Mouse (Mus musculus) MEL (cell line): Measurements from ENCODE around the gene Hnrnpa1. TPM values are rescaled to one million over a fixed set of nuclear protein-coding genes. Genes with fewer than 3 reads are reported as not detected.

Source experiments
- DNase-seq: peaks from one replicate; pipeline ENCODE4 v3.0.0; 2011; ENCODE audit warnings: low read depth, low spot score
- H3K27ac ChIP-seq: 2 replicates; pipeline ENCODE4 v1.5.1; 2012; ENCODE audit warnings: low read depth, mild to moderate bottlenecking, control low read depth, low read length, moderate library complexity; ENCODE audit not compliant: control insufficient read depth
- H3K27me3 ChIP-seq, 2 experiments: fragments of 150-350 bp in 1 of 2; sonication (generic) in 1 of 2; 2 replicates each; pipeline ENCODE4 v1.6.1; 2012; ENCODE audit warnings: low read length in 2 of 2, mild to moderate bottlenecking in 2 of 2, improper control_type of control experiment in 1 of 2, moderate library complexity in 1 of 2; ENCODE audit not compliant: insufficient read depth in 2 of 2, control insufficient read depth in 1 of 2
- H3K36me3 ChIP-seq, 2 experiments: 2 replicates each; pipeline ENCODE4 v1.6.1; 2012 to 2014; ENCODE audit warnings: low read length in 2 of 2, improper control_type of control experiment in 1 of 2, inconsistent platforms in 1 of 2, mild to moderate bottlenecking in 1 of 2; ENCODE audit not compliant: insufficient read depth in 2 of 2, control insufficient read depth in 1 of 2
- H3K4me1 ChIP-seq, 2 experiments: fragments of 150-350 bp in 1 of 2; sonication (generic) in 1 of 2; 2 replicates each; pipeline ENCODE4 v1.6.1; 2012; ENCODE audit warnings: low read length in 2 of 2, improper control_type of control experiment in 1 of 2, mild to moderate bottlenecking in 1 of 2; ENCODE audit not compliant: insufficient read depth in 2 of 2, control insufficient read depth in 1 of 2
- H3K4me3 ChIP-seq, 2 experiments: fragments of 150-350 bp in 1 of 2; sonication (generic) in 1 of 2; 2 replicates each; pipeline ENCODE4 v1.5.1; 2012; ENCODE audit warnings: low read depth in 2 of 2, low read length in 2 of 2, mild to moderate bottlenecking in 2 of 2, moderate library complexity in 2 of 2, control low read depth in 1 of 2, improper control_type of control experiment in 1 of 2; ENCODE audit not compliant: control insufficient read depth in 1 of 2, insufficient read depth in 1 of 2
- H3K79me2 ChIP-seq: 2 replicates; pipeline ENCODE4 v1.6.1; 2012; ENCODE audit warnings: mild to moderate bottlenecking, low read length, moderate library complexity; ENCODE audit not compliant: control insufficient read depth, poor library complexity, insufficient read depth
- H3K9ac ChIP-seq: 2 replicates; pipeline ENCODE4 v1.6.1; 2012; ENCODE audit warnings: low read depth, mild to moderate bottlenecking, control low read depth, low read length, moderate library complexity; ENCODE audit not compliant: control insufficient read depth, poor library complexity, severe bottlenecking
- H3K9me3 ChIP-seq: fragments of 150-350 bp; sonication (generic); replicated peaks from 2 replicates; pipeline ENCODE4 v1.6.1; 2012; ENCODE audit warnings: mild to moderate bottlenecking, low read length, improper control_type of control experiment, moderate library complexity; ENCODE audit not compliant: insufficient read depth
- BHLHE40 ChIP-seq: IDR thresholded peaks from 2 replicates; pipeline ENCODE4 v1.6.1; 2012; ENCODE audit warnings: low read depth, mild to moderate bottlenecking, inconsistent platforms, low read length, improper control_type of control experiment, borderline replicate concordance
- CHD1 ChIP-seq: IDR thresholded peaks from 2 replicates; pipeline ENCODE4 v1.6.1; 2012; ENCODE audit warnings: low read depth, mild to moderate bottlenecking, inconsistent platforms, low read length, improper control_type of control experiment
- CHD2 ChIP-seq: IDR thresholded peaks from 2 replicates; pipeline ENCODE4 v1.6.1; 2011; ENCODE audit warnings: low read length, improper control_type of control experiment
- E2F4 ChIP-seq: IDR thresholded peaks from 2 replicates; pipeline ENCODE4 v1.6.1; 2011; ENCODE audit warnings: low read depth, low read length, improper control_type of control experiment, borderline replicate concordance
- ELF1 ChIP-seq: IDR thresholded peaks from 2 replicates; pipeline ENCODE4 v1.6.1; 2014; ENCODE audit warnings: low read depth, mild to moderate bottlenecking, inconsistent platforms, low read length, improper control_type of control experiment, moderate library complexity
- ETS1 ChIP-seq: IDR thresholded peaks from 2 replicates; pipeline ENCODE4 v1.6.1; 2012; ENCODE audit warnings: low read depth, mild to moderate bottlenecking, inconsistent platforms, low read length, improper control_type of control experiment, moderate library complexity
- HCFC1 ChIP-seq: IDR thresholded peaks from 2 replicates; pipeline ENCODE4 v1.6.1; 2012; ENCODE audit warnings: low read depth, mild to moderate bottlenecking, inconsistent platforms, low read length, improper control_type of control experiment, moderate library complexity
- JUND ChIP-seq: IDR thresholded peaks from 2 replicates; pipeline ENCODE4 v1.6.1; 2011; ENCODE audit warnings: low read depth, mild to moderate bottlenecking, improper control_type of control experiment, low read length
- MAFK ChIP-seq: IDR thresholded peaks from 2 replicates; pipeline ENCODE4 v1.6.1; 2011; ENCODE audit warnings: low read depth, mild to moderate bottlenecking, low read length, improper control_type of control experiment, borderline replicate concordance
- MAX ChIP-seq: IDR thresholded peaks from 2 replicates; pipeline ENCODE4 v1.6.1; 2011; ENCODE audit warnings: low read length, improper control_type of control experiment
- MXI1 ChIP-seq: IDR thresholded peaks from 2 replicates; pipeline ENCODE4 v1.6.1; 2011; ENCODE audit warnings: mild to moderate bottlenecking, low read depth, low read length, improper control_type of control experiment
- MYB ChIP-seq: IDR thresholded peaks from 2 replicates; pipeline ENCODE4 v1.6.1; 2011; ENCODE audit warnings: mild to moderate bottlenecking, low read depth, low read length, improper control_type of control experiment
- NELFE ChIP-seq: IDR thresholded peaks from 2 replicates; pipeline ENCODE4 v1.6.1; 2011; ENCODE audit warnings: low read depth, low read length, improper control_type of control experiment
- POLR2A ChIP-seq, 2 experiments: IDR thresholded peaks; 2 replicates each; pipeline ENCODE4 v1.6.1; 2011 to 2012; ENCODE audit warnings: low read length in 2 of 2, mild to moderate bottlenecking in 2 of 2, control low read depth in 1 of 2, improper control_type of control experiment in 1 of 2, low read depth in 1 of 2, moderate library complexity in 1 of 2; ENCODE audit not compliant: control insufficient read depth in 1 of 2, insufficient read depth in 1 of 2, poor library complexity in 1 of 2
- POLR2AphosphoS2 ChIP-seq: IDR thresholded peaks from 2 replicates; pipeline ENCODE4 v1.6.1; 2011; ENCODE audit warnings: low read length, improper control_type of control experiment
- POLR2AphosphoS5 ChIP-seq: IDR thresholded peaks from 2 replicates; pipeline ENCODE4 v1.6.1; 2012; ENCODE audit warnings: low read depth, borderline replicate concordance, mild to moderate bottlenecking, inconsistent platforms, low read length, moderate library complexity, mixed read lengths
- RAD21 ChIP-seq: IDR thresholded peaks from 2 replicates; pipeline ENCODE4 v1.6.1; 2011; ENCODE audit warnings: mild to moderate bottlenecking, low read depth, low read length, improper control_type of control experiment
- SIN3A ChIP-seq: IDR thresholded peaks from 2 replicates; pipeline ENCODE4 v1.6.1; 2012; ENCODE audit warnings: low read length, improper control_type of control experiment, inconsistent platforms
- SMC3 ChIP-seq: IDR thresholded peaks from 2 replicates; pipeline ENCODE4 v1.6.1; 2011; ENCODE audit warnings: low read depth, low read length, improper control_type of control experiment
- TAL1 ChIP-seq: IDR thresholded peaks from 2 replicates; pipeline ENCODE4 v1.6.1; 2012; ENCODE audit warnings: mild to moderate bottlenecking, inconsistent platforms, low read length, moderate library complexity, mixed read lengths
- USF1 ChIP-seq: IDR thresholded peaks from 2 replicates; pipeline ENCODE4 v1.6.1; 2014; ENCODE audit warnings: low read depth, mild to moderate bottlenecking, inconsistent platforms, low read length, improper control_type of control experiment, moderate library complexity
- ZC3H11A ChIP-seq: IDR thresholded peaks from 2 replicates; pipeline ENCODE4 v1.6.1; 2012; ENCODE audit warnings: low read depth, mild to moderate bottlenecking, inconsistent platforms, low read length, improper control_type of control experiment
- ZNF384 ChIP-seq: IDR thresholded peaks from 2 replicates; pipeline ENCODE4 v1.6.1; 2012; ENCODE audit warnings: low read depth, mild to moderate bottlenecking, inconsistent platforms, low read length, improper control_type of control experiment
- polyA plus RNA-seq, 2 experiments: library from polyadenylated mRNA; stranded (reverse) in 1 of 2; unstranded in 1 of 2; fragments of >175 nt in 1 of 2; fragments of >200 nt in 1 of 2; gene quantifications; 2 replicates each; pipeline versions ENCODE4 v1.2.1 to v1.2.4; 2012; ENCODE audit warnings: low replicate concordance in 2 of 2, low read depth in 1 of 2; ENCODE audit not compliant: insufficient read length in 2 of 2, insufficient read depth in 1 of 2, missing spikeins in 1 of 2
- total RNA-seq: library from RNA; depleted of rRNA; stranded (reverse); fragments of 300-350 nt; gene quantifications from 2 replicates; pipeline ENCODE4 v1.2.3, GENCODE M21; 2012

Gene Hnrnpa1
- total and polyA plus RNA-seq, 3 experiments, result 322 to 900 TPM; not detected in 1

DNA sequence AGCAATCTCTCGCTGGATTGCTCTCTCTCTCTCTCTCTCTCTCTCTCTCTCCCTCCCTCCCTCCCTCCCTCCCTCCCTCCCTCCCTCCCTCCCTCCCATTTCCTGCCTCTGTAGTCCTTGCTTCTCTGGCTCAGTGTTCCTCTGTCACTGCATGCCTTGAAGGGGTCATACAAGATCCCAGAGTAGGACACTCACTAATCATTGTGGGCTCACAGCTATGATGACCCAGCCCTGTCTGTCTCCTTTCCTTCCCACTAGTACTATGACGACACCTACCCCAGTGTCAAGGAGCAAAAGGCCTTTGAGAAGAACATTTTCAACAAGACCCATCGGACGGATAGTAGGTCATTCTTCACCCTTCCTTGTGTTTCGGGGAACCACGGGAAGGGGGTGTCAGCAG lies 50.2 kb downstream of the Hnrnpa1 start:
- no peaks in the 10 kb centered on the region for H3K4me1 ChIP-seq
- no peaks in the 10 kb centered on the region; a peak in 1 of 4 replicates for H3K36me3 ChIP-seq
- no peaks in the 10 kb centered on the region for H3K27me3 ChIP-seq
- no peaks in the 10 kb centered on the region for H3K9me3 ChIP-seq
- TF ChIP-seq ELF1 (no peak), MXI1 (no peak), POLR2A (IDR thresholded peaks at IDR 0.05; ENCODE audit: control insufficient read depth in 1 of 2, insufficient read depth in 1 of 2, low read depth in 1 of 2, low read length in 2 of 2, poor library complexity in 1 of 2) (no peak), MYB (no peak), RAD21 (no peak), ETS1 (no peak), JUND (no peak), TAL1 (no peak), ZNF384 (no peak), SMC3 (no peak), NELFE (no peak), POLR2AphosphoS5 (no peak), BHLHE40 (no peak), HCFC1 (no peak), SIN3A (no peak), ZC3H11A (no peak), MAX (no peak), MAFK (no peak)
- no peak for DNase-seq
- no peak overlapping the region for H3K27ac ChIP-seq
- H3K4me3 ChIP-seq, result no peak overlapping the region
- H3K79me2 ChIP-seq, result no peaks in the 10 kb centered on the region; the same call in 1 of the 2 replicates
- no peak overlapping the region for H3K9ac ChIP-seq

DNA sequence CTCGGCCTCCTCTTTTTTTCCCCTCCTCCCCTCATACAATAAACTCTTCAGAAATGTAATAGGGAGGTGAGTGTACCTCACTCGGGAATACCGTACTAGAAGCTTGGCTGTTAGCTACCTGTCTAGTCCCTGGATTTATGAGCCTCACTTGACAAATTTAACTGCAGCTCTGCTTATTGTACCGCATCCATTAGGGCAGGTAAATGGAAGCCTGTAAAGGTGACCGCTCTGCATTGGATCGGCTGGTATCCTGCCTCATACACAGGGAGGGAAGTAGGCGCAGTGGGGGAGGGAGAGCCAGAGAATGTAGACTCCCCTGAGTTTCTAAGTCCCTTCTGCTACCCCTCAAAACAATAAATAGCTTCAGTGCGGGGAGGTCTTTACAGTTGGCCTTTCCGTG lies 50.6 kb downstream of the Hnrnpa1 start:
- Histone ChIP-seq H3K27ac (no peak overlapping the region), H3K36me3 (no peaks in the 10 kb centered on the region; a peak in 1 of 4 replicates), H3K9me3 (no peaks in the 10 kb centered on the region), H3K4me3 (no peak overlapping the region), H3K9ac (no peak overlapping the region), H3K79me2 (no peaks in the 10 kb centered on the region; the same call in 1 of the 2 replicates), H3K4me1 (no peaks in the 10 kb centered on the region), H3K27me3 (no peaks in the 10 kb centered on the region)
- DNase-seq, result no peak
- TF ChIP-seq MAFK (no peak), POLR2AphosphoS2 (no peak), MYB (no peak), USF1 (no peak), CHD1 (no peak), E2F4 (no peak), ETS1 (no peak), CHD2 (no peak), TAL1 (no peak)
